Mouse (Mus musculus) ovary, adult 18-20 months (tissue): ENCODE results near the gene Zfp526.

ENCODE experiments used
- DNase-seq: peaks from one replicate; pipeline ENCODE4 v3.0.0; 2022; ENCODE audit warnings: low spot score, mixed read lengths

Zfp526 gene

DNA sequence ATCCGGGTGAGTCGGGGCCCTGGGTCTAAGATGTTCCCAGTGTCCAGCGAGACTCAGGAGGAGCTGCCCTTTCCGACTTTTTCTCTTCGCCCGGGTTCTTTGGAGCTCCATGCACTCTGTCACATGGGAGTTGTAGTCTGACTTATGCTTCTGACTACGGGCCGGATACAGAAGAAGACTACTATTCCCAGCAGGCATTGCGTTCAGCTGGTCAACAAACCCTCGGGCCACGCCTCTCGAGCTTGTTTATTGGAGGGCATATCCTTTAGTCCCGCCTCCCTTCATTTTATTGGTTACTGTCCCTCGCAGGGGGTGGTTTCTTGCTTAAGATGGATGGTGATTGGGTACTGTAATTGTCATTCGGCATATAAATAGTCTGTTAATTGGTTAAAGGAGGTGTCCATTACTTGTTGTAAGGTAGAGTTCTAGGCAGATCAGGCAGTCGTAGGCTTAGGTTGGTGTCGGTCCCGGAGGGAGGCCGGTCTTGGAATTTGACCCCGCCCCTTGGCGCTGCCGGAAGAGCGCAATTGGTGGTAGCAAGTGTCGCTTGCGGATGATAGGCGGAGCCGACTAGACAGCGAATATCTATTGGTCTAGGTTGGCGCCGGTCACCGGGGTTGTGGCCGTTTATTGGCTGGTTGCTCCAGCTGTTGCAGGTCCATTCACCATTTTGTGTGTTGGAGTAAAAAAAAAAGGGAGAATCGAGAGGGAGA, 46.7 kb downstream of the Zfp526 start:
- DNase-seq = peak; percentile 100

DNA sequence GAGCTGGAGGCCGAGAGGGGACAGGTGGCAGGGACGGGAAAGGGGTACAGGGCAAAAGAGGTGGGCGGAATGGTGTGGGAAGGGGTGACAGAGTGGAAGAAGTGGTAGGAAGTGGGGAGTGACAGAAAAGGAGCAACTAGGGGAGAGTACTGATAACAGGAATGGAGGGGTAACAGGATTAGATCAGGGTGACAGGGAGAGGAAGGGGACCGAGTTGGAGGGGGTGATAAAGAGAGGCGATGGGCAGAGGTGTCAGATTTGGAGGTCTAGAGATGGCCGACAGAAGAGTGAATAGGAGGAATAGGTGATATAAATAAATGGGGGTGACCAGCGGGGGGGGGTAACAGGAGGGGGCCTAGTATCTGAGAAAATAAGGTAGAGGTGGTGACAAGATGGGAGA, 47.4 kb downstream of the Zfp526 start:
- DNase-seq = no peak

DNA sequence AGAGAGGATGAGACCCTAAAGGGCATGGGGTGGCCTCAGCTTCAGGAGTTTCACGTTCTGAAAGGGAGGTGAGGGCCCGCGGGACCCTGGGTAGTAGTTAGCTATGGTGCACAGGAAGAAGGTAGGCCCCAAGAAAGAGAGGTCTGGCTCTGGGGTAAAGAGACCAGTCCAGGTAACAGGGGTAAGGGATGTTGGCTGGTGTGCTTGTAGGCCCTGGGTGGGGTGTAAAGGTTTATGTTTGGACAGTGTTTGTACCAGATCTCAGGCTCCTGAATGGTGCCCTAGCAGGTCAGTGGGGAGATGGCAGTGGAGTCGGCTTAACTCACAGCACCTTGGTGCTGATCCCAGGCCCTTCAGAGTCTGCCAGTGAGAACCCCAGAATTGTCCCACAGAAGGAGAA, 47.8 kb downstream of the Zfp526 start:
- DNase-seq = no peak

DNA sequence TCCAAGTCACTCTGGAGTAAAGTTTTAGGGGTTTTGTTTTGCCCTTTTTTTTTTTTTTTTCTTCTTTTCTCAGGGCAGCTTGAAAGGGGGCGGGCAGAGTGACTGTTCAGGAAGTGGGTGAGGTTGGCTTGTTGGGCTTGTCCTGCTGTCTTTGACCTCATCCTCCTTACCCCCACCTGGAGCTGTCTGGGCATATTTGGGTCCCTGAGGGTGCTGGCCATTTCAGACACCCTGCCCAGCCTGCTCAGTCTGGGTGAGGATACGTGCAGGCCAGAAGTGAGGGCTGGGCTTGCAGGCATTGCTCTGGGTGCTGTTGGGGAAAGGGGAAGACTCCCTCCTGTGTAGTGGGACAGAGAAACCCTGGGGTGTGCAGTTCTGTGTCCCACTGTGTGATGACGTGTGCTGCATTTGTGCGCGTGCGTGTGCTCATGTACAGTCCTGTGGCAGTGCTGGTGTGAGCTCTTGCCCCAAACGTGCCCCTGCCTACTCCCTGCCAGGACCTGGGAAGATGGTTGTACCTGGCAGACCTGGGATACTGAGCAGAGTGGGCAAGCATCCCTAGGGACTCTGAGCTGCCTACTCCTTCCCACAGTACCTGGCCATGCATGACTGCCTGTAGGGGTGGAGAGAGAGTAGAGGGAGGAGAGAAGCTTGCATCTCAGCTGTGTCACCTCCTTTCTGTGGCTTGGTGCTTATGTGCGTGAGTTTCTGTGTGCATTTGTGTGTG, 48.5 kb downstream of the Zfp526 start:
- DNase-seq = peak; percentile 6

DNA sequence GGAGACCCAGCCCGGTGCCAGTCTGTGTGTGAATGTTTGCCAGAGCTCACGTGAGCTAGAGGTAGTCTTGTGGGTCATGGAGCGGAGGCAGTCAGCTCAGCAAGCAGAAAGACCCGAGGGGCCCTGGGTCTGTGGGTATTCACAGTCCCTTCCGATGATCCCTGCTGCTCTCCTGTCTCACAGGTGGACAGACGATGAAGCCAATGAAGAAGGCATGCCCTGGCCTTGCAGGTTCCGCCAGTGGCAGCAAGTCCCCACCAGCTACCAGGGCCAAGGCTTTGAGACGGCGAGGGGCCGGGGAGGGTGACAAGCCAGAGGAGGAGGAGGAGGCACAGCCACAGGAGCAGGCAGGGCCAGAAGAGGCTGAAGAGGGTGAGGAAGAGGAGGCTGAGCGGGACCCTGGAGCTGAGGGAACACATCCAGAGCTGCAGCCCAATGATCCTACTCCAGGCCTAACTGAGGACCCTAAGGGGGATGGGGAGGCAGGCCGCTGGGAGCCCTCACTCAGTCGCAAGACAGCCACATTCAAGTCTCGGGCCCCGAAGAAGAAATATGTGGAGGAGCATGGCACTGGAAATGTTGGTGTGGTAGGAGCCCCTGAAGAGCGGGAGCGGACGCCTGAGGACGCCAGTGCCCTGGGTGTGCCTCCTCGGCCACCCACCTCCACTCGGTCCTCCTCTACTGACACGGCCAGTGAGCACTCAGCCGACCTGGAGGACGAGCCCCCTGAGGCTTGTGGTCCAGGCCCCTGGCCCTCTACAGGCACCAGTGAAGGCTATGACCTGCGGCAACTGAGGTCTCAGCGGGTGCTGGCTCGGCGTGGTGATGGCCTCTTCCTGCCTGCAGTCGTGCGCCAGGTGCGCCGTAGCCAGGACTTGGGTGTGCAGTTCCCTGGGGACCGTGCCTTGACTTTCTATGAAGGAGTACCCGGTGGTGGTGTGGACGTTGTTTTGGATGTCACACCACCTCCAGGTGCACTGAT, 49.7 kb downstream of the Zfp526 start:
- DNase-seq = peak; percentile 7

DNA sequence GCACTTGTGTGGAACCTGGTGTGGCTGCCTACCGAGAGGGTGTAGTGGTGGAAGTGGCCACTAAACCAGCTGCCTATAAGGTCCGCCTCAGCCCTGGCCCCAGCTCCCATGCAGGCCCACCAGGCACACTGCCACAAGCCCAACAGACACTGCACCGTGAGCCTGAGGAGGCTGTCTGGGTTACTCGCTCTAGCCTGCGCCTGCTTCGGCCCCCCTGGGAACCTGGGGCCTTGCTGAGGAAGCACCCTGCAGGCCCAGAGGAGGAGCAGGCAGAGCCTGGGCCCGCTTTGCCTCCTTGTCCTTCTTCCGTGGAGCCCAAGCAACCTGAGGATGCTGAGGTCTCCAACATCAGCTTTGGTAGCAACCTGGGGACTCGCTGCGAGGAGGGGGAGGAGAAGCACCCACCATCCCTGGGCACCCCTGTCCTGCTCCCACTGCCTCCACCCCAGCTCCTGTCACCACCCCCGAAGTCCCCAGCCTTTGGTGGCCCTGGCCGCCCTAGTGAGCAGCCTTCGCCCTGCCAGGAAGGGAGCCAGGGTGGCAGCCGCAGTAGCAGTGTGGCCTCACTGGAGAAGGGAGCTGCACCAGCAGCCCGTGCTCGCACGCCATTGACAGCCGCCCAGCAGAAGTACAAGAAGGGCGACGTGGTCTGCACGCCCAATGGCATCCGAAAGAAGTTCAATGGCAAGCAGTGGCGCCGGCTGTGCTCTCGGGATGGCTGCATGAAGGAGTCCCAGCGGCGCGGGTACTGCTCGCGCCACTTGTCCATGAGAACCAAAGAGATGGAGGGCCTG, 50.6 kb downstream of the Zfp526 start:
- DNase-seq = no peak

DNA sequence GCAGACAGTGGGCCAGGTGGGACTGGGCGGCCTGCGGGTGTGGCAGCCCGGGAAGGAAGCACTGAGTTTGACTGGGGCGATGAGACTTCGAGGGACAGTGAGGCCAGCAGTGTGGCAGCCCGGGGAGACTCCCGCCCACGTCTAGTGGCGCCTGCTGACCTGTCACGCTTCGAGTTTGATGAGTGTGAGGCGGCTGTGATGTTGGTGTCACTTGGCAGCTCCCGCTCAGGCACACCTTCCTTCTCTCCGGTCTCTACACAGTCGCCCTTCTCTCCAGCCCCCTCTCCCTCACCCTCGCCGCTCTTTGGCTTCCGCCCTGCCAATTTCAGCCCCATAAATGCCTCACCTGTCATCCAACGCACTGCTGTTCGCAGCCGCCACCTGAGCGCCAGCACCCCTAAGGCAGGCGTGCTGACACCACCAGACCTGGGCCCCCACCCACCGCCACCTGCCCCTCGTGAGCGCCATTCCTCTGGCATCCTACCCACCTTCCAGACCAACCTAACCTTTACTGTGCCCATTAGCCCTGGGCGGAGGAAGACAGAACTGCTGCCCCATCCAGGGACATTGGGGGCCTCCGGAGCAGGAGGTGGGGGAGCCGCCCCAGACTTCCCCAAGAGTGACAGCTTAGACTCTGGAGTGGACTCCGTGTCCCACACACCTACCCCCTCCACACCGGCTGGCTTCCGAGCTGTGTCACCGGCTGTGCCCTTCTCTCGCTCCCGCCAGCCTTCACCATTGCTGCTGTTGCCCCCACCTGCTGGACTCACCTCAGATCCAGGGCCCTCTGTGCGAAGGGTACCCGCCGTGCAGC, 51.4 kb downstream of the Zfp526 start:
- no peak for DNase-seq

DNA sequence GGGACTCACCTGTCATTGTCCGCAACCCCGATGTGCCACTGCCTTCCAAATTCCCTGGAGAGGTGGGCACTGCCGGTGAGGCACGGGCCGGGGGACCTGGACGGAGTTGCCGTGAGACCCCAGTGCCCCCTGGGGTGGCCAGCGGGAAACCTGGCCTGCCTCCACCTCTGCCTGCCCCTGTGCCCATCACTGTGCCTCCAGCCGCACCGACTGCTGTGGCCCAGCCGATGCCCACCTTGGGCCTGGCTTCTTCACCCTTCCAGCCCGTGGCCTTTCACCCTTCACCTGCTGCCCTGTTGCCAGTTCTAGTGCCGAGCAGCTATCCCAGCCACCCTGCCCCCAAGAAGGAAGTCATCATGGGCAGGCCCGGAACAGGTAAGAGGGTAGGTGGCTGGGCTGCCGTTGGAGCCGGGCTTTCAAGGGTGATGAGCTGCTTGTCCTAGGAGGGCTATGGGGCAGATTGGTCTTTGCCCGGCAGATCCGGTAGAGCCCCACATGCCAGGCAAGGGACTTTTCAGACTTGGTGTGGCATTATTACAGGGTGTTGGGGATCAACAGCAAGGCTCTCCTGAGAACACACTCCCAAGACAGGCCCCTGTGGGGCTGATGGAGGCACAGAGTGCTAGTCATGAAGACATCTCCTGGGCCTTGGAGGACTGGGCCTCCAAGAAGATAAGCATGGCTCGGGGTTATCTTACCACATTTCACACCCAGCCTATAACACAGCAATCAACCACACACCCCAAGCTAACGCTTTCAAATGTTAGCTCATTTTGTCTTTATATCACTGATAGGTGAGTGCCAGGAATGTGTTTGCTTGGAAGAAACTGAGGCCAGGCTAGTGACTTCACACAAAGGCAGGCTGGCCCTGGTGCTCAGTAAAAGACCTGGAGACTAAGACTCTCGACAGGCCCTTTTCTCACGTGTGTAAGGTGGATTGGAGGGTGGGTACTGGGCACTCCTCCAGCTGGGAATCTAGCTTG, 52.3 kb downstream of the Zfp526 start:
- DNase-seq = no peak

DNA sequence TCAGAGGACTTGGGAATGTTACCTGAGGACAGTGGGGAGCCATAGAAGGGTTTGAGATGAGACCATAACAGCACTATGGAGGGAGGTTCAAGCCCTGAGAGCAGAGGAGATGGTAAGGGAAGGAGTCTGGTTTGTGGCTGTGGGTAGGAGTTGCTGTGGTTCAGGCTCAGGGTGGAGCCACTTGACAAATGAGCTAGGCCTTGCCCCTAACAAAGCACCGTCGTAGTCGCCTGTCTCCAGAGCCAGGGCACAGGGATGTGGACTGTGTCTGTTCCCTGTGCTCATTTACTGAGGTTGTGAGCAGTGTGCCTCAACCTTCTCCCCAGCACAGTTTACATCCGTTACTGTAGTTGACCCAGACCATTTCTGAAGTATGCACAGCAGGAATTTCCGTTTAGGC, 53.3 kb downstream of the Zfp526 start:
- no peak for DNase-seq

DNA sequence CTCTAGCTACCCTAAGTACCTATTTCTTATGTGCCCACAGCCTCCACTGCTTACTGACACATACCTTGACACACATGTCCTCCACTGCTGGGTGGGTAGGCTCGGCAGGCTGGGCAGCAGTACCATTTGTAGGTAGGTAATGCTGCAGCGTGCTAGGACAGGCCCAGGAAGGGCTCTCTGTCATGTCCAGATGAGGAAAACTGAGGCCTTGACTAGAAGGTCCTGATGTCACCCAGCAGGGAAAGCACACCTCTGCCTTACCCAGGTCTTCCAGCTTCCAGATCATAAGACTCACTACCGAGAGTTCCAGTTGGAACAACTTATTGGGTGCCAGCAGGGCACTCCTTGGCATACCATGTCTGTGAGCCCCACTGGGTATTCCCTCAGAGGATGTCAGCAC, 53.8 kb downstream of the Zfp526 start:
- DNase-seq = no peak

DNA sequence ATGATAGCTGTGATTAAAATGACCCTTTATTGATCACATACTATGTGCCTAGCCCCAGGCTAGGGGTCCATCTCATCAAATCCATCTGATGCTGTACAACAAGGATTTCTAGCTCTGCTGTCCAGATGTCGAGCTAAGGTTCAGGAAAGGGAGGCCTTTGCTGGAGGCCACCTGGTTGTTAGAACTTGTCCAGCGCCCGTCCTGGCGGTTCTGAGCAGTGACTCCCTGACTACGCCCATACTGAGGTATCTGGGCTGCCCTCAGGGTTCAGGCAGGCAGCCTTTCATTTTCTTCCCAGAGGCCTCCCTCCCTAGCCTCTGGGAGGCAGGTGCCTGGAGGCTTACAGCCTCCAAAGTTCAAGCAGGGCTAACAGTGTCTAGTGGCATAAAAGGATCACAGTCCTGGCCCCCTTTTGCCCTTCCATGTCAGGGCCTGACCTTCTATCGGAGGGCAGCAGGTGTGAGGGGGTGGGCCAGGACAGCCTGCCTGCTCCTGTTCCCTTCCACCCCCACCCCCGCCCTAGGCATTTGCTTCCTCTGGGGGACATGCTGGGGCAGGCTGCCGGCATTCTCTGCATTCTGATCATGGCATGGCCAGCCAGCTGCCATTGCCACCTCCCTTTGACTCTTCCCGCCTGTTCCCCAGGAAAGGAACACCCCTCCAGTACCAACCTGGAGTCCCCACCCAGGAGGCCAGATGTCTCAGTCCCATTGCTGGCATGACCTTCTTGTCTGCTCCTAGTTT, 54.5 kb downstream of the Zfp526 start:
- no peak for DNase-seq
